Mouse (Mus musculus) cerebellum, postnatal 36 days (tissue): ENCODE measurements around the gene Nectin1.
A peak's percentile ranks its signal among the peaks of the same experiment; 100 is the strongest.

Source experiments
- DNase-seq, 2 experiments: peaks; one replicate each; pipeline ENCODE4 v3.0.0; 2021 to 2022; ENCODE audit warnings: mixed read lengths in 2 of 2

Gene Nectin1

DNA sequence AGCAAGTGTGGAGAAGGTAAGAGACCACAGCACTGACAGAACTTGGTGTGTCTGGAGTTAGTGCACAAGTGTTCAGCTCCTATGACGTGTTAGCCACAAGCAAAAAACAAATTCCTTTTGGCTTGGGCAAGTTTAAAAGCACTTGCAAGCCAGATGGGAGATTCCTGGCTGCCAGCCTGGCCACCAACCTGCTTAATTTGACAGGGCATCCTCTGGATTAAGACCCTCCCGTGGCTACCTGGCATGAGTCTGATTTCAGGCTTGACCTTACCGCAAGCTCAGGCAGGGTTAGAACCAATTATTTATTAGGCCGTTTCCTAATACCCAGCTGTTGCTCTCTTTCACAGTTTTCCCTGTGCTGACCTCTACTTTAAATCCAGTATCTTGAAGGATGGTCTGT, 1.7 kb upstream of the Nectin1 start:
- no peak for DNase-seq

DNA sequence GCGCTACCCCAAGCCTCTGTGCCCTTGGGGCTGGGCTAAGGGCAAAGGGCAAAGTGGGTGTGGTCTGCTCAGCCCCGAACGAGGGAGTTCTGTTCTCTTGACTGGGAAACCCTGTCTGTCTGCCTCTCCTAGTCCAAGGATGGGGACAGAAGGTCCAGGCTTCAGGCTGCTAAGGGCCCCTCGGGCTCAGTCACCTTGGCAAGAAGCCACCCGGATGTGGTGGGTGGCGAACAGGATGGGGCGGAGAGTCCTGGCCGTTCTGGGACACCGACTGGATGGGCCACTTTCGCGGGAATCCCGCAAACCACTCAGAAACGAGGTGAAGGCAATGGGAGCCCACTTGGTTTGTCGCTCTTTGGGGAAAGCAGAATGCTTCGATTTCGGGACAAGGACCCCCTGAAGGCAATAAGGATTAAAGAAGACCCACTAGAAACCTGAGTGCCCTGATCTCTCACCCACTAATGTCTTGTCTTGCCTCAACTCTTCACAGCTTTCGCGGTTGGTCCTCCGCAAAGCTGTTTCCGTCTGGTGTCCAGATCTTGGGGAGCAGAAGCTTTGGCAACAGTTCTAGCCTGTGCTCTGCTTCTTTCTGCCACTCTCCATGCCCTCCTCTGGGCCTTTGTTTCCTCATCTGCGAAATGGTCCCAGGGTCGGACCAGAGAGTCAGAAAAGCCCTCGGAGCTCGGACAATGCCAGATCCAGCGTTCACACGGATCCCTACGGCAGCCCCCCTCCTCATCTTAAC, 710 bp upstream of the Nectin1 start:
- peak; percentile 53 to 68 for DNase-seq

DNA sequence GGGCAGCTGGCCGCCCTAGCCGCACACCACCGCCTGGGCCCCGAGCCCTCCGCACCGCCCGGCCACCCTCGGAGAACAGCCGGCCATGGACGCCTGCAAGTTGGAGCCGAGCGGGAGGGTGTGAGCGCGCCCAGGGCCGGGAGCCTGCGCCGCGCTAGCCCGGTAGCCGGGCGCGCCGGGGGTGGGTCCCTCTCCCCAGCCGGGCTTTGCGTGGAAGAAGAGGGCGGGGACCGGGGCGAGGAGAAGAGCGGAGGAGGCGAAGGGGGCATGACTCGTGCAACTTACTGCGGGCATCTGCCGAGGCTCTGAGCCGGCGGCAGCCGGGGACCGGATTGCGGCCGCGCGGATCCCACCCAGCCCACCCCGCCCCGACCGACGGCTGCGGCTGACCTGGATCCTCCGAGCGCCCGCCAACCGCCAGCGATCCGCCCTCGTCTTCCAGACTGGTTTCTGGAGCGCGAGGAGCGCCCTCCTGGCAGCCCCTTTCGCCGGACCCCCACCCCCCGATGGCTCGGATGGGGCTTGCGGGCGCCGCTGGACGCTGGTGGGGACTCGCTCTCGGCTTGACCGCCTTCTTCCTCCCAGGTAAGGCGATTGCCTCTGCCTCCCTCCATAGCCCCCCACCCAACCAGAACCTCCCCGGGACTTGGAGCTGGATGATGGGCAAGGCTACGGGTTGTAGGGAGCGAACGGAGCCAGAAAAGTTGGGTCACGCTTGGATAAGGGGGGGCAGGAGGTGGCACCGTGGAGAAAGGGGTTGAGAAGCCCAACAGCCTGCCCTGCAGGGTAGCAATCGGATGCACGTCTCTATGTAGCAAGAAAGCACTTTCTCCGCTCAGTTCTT, 576 bp downstream of the Nectin1 start:
- DNase-seq, result peak in 1 of 2 experiments; percentile 41

DNA sequence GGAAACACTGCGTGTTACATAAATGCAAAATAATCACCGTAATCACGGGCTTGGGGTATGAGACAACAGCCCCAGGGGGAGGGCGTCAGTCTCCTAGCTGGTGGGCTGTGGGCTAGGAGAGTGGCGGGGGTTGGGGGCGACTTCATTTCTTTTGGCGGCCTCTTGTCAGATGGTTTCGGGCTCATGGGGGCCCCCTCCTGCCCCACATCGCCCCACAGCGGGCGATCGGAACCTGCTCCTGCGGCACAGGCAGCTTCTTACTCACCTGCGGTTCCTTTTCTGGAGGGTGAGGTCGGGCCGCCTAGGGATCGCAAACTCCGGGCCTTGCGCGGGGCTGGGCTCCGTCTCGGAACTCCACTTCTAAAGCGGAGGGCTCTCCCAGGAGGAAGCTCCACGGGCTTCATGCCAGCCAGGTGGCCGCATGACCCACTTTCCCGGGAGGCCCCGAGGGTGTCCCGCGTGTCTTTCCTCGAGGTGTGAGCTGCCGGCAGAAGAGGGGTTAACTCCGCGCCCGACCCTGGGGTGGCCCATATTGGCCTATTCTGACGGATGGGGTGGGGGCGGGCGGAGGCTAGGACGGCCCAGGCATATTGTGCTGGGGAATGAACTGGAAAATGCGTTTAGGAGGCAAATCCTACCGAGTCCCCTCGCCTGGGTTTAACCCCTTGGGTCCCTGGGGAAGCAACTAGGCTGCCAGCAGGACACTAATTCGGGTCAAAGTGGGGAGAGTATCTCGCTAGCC, 1.4 kb downstream of the Nectin1 start:
- DNase-seq, result peak; percentile 56 to 64

DNA sequence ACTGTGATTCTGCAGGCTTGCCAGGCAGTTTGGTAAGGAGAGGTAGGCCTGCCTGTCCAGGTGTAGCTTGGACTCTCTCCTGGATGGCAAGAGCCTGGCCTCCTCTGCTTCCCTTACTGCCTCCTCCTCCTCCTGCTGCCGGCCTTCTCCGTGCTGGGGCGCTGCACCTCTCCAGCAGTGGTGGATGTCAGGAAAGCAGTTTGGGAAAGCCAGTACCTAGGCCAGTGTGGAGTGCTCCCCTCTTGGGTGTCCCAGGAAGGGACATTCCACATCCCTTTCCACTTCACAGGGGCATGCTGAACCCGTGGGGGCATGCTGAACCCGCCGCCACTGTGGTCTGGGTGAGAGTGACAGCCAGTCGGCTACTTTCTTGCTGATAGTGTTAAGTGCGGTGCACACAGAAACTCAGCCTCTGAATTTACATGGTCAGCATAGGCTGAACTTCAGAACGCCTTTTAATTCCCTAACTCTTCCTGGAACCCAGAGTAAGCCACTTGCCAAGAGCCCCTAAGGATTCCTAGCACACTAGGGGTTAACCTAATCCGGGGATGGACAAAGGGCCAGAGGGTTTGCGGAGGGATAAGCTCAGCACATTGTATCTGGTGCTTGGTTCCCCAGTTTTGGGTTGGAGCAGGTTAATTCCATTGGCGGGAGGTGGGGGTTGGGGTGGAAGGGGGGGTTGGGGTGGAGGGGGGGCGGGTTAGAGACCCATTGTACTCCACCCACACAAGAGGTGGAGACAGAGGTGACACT, 2.3 kb downstream of the Nectin1 start:
- DNase-seq, result peak in 1 of 2 experiments; percentile 25

DNA sequence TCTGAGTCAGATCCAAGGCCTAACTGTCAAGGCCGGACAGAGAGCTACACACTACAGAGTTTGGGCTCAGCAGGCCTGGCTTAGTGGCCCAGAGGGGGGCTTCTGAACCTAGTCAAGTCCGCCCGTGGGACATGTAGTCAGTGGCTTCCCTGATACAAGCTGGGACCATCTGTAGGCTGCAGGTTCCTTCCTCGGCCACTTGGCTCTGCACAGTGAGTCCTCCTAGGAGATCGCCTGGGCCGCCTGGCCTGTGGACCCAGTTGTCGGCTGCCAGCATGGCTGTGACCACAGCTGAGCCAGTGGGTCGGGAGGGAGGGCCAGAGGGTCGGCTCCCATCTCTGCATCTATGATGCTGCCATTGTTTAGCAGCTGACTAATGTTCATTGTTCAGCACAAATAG, 3.9 kb downstream of the Nectin1 start:
- peak; percentile 32 to 40 for DNase-seq

DNA sequence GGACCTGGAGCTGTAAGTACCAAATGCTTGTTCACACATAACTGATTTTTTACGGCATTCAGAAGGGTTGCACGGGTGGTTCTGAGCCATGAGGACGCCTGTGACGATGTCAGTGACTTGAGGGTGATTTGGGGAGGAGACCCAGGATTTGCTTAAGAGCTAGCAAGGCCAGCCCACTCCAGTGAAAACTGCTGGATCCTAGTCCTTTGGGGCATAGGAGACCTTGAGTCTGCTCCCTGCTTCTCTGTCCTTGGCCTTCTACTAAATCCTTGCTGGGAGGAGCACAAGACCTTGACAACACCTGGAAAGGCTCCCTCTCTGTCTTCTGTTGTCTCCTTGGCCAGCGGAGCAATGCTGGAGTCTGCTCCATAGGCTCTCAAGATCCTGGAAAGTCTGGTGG, 4.7 kb downstream of the Nectin1 start:
- no peak for DNase-seq

DNA sequence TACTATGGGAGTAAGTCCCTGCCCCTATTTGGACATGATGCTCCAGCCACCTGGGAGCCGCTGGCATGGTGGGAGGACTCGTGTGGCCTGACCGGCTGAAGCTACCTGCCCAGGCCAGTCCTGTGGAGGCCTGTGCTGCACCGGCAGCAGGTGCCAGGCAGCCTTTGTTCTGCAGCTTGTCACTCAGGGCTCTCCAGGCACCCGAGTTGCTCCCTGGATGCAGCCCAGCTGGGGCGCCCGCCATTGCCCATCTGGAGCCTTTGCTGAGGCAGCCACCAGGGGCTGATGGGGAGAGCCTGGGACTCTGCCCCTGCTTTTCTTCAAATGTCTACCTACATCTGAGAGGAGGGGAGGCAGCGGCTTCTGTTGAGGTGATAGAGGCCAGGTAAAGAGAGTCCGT, 6.3 kb downstream of the Nectin1 start:
- no peak for DNase-seq

DNA sequence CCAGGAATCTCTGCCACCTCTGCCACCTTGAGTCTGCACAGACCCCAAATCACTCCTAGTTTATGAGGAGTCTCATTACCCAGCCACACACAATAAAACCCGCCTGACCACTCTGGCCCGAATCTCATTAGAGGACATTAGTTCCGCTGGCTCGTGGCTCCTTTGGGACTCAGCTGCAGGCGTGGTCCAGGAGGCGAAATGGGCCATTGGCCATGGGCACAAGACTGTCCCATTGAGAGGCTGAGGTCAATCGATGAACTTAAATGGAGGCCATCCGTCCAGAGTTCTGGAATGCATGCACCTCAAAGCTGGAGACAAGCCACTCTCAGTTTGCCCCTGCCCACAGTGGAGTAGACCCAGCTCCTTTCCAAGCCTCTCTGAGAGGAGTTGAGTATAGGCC, 7.3 kb downstream of the Nectin1 start:
- no peak for DNase-seq

DNA sequence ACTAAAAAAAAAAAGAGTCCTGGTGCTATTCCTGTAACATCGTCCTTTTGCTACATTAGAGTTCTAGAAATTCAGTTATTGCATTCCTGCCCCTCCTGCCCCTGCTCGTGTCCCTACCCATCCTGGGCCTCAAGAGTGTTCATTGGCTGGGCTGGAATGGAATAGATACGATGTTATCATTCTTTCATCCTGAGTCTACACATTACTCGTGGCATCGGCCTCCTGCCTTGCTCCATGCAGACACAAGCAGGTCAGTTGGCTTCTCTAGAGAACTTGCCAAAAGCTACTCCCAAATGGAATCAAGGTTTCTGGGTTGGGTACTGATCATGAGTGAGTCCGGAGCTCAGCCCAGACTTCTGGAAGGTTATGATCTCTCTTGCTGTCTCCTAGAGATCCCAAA, 9.7 kb downstream of the Nectin1 start:
- no peak for DNase-seq

DNA sequence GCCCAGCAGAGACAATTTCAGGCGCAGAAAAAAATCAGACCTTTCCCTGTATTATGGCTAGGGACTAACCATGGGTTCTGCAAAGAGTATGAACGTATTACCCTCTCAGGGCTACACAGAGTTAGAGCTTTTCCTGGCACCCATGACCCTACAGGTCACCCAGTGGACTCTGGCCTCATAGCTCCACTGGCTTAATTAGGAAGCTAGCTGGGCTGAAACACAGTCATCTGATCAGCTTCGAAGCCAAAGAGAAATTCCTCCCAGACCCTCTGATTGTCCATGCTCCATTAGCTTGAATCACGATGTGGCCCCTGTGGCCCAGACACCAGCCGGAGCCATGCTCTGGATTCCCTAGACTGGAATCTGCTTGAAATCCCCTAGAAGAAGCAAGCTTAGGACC, 10.3 kb downstream of the Nectin1 start:
- DNase-seq, result no peak

DNA sequence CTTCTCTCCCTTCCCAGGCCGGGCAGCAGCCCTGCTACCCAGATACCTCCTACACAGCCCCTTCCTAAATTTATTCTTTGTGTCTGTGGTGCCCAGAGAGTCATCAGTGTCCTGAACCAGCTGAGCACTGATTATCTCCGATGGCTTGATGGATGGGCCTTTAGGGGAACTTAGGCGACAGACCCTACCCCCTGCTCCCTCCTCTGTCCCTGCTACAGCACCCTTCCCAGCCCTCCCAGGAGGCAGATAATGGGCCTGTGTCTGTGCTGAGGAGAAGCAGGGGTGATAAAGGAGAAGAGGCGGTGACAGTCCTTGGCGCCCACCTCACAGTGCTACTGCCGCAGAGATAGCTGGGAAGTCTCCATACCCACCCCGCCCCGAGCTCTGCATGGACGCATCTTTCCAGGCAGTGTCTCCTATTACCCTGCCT, 11.0 kb downstream of the Nectin1 start:
- DNase-seq, result no peak

DNA sequence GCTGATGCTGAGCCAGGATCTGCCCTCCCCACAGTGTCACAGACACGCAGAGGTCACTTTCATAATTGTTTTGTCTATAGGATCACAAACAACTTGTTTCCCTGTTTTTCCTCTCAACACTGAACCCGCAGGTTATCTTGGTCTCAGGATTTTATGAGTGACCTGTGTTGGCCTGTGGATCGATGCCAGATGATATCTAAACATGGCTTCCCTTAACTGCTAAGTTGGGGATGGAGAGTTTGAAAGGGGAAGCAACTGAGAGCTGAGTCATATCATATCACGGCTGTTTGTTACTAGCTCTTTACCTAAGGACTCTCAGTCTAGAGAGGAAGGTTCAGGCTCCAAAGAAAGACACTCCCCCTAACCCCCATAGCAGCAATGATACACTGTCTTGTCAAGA, 11.7 kb downstream of the Nectin1 start:
- DNase-seq, result no peak

DNA sequence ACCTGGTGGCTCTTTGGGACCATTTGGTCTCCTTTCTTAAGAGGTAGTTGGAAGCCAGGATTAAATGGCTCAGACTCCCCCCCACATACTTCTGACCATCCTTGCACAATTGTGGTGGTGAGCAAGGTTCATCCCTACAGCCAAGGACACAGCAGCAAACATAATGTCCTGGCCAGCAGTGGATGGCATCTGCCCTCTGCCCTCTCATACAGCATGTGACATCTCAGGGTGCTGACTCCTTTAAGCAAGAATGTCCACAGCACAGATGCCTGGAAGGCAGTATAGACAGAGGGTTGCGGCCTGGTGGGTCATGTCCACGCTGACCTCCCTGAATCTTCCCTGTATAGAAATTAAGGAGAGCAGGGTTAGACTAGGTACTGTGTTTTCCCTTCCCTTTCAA, 12.1 kb downstream of the Nectin1 start:
- no peak for DNase-seq

DNA sequence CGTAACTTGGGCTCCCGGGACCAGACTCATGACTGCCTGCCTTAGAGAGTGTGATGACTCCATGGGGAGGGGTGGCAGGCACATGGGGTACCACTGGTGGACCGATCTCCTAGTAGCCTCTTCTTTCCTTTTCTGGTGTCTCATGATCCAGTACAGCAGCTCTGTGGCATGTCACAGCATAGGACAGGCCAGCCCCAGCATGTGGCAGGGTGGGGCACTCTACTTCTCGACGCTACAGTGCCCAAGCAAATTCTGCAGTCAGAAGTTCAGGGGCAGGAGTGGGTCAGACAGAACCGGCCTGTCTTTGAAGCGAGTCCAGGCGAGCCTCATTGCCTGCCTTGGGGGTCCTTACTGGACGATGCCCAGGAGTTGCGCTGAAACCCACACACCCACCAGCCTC, 13.4 kb downstream of the Nectin1 start:
- DNase-seq, result no peak

DNA sequence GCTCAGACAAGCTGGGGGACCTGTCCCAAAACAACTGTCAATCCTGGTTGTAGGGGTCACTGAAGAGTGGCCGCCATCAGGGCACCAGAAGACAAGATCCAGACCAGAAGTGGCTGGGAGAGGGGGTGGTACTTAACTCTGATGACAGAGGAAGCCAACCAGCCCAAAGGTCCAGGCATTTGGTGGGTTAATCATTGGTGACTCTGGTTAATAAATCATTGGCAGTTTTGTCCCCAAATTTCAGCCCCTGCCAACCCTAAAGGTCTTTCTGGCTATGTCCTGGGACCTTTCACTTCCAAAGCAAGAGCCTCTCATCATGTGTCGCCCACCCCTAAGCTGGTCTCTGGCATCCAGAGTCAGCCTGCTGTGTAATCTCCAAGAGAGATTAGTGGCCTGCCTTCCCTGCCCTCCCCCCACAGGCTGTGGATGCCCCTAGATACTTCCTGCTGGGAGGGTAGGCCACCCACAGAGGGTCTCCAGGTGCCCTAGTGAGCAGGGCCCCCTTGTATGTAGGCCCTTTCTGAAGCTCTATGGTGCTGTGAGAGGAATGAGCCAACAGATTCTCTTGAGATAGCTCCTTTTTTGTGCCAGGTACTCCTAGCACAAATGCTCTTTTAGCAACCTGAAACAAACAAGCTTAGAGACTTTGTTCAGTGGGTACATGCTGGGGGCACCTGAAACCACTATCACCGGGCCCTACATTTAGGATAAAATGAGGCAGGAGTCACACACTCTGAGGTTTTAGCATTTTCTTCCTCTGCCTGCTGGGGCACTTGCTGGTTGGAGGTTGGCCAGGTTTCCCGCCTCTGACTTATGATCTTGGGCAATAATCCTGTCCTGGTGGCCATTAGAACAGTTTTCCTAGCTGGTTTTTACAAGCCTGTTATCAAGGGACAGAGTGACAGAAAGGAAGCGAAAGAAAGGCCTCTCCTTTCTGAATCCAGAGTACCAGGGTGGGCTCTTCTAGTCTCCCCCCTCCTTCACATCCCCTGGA, 14.5 kb downstream of the Nectin1 start:
- peak; percentile 39 for DNase-seq

DNA sequence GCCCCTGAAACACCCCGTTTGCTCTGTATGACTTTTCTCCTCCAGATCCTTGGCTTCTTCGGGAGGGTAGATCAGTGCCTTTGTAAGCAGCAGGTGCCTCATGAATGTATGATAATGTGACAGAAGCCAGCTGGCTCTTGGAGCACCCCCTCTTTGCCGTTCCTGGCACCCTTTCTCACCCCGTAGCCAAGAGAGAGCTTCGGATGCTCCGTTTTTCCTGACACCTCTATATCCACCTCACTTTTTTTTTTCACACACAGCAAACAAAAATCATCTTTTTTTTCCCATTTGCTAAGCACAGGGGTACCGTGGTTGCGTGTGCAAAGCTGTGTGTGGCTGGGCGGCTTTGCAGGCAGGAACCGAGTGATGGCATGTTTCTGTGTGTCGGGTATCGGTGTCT, 16.3 kb downstream of the Nectin1 start:
- DNase-seq, result no peak

DNA sequence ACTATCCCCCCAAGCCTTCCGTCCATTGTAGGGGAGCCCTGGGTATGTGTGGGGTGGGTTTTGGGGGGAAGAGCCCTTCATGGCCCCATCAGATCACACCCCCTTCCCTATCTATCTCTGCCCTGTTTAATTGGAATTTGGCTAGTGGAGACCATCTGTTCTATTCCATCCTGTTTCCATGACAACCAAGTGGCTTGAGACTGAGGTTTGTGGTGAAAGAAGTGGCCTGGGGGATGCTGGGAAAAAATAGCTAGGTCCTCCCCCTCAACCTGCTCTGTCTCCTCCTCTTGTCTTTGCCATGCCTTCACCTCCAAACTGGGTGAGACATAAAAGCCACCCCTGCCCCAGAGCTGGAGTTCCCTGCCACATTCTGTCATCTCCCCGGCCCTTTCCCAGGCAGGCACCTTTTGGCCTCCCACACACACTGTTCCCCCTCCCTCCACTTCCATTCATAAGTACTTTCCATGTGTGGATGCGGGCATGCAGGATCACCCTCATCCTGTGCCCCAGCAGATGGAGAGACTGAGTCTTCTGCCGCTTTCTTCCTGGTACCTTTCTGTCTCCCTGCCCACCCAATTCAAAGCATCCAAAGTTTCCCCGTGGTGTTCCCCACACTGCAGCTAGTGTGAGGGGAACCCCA, 17.5 kb downstream of the Nectin1 start:
- DNase-seq, result no peak

DNA sequence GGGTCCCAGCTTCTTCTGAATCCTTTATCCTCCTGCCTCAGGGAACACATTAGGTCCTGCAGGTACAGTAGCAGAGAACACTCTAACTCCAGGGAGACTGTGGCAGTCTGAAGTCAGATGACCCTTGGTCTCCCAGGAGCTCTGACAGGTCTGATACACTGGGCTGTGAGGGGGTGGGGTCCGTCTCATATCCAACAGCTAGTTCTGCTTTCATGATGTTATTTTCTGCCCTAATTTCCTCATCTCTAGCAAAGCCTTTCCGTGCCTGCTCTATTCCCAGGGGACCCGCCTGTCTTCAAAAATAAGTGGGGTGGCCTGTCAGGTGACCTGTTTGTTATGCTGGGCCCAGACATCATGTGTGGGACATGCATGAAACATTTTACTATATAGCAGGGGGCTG, 18.2 kb downstream of the Nectin1 start:
- no peak for DNase-seq

DNA sequence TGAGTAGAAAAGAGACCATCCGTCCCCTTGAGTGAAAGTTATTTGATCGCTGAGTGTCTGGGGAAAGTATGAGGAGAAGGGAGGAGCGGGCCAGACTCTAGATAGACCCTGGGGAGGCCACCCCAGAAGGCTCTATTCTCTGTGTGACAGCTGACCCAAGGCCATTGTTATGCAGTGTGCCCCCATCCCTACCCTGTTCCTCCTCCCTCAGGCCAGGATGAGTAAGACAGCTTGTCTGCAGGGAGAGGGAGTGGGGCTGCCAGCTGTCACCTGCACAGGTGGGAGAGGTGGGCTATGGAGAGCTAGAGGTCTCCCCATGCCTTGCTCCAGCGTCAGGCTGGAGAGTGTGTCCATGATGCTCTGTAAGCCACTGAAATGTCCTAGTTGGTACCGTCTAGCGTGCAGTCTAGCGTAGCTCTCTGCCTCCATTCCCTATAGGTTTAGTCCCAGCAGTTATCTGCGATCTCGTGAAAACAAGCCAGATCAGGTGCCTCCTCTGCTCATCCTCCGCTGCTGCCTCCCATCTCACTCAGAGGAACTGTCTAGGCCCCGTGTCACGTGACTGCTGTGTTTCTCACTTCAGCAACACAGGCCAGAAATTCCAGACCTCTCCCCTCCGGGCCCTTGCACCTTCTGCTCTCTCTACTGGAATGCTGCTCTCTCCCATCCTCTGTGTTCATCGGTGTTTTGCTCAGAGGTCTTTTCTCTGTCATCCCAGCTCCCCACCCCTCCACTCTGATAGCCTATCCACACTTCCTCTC, 21.8 kb downstream of the Nectin1 start:
- peak in 1 of 2 experiments; percentile 33 for DNase-seq
